ENCODE assay signal across 21 mouse cellular contexts in the genomic region with DNA sequence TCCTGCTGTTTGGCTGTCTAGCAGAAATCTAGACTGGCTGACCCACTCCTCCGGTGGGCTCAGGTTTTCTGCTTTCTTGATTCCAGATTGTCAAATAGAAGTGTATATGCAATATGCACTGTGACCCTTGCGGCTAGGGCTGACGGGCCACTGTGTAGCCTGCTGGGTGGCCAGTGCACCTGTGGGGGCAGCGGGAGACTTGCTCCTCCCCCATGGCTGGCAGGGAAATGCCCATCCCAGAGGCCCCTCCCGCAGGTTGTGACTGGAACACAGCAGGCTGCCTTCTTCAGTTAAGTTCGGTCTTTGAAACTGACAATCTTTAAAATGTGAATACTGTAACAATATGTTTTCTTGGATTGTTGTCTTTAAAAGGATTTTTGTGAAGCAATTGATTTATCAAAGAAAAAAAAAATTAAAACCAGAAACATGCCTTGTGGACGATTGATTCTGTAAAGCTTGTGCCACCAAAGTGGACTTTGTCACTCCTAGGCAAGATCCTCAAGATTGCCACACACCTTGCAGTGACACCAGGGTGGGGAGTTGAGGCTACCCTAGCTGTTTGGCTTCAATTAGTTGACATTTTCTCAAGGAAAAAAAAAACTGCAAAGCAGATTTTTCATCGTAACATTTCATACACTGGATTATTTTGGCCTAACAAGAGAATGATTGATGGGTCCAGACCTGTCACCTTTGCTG. TPM values are rescaled to one million over a fixed set of nuclear protein-coding genes. Genes with fewer than 3 reads are reported as not detected.
"Had no signal": no experiment of that assay in that cellular context is flagged by ENCODE, and none has a peak within 500 bp of the region (broad histone marks: within the 10 kb centered on the region; RNA-seq: fewer than 3 reads in every experiment).

No protein-coding gene starts in this region.

- ATAC-seq: liver, postnatal 0 days; lung, postnatal 0 days; midbrain, embryonic 15.5 days had no signal

- H3K4me2 ChIP-seq: liver, embryonic 13.5 days; lung, embryonic 14.5 days; midbrain, embryonic 12.5 days; midbrain, embryonic 15.5 days; neural tube, embryonic 12.5 days; neural tube, embryonic 15.5 days had no signal

- H3K9ac ChIP-seq: liver, embryonic 13.5 days; liver, postnatal 0 days; lung, embryonic 14.5 days; midbrain, embryonic 12.5 days; midbrain, embryonic 15.5 days; neural tube, embryonic 12.5 days; neural tube, embryonic 15.5 days had no signal

- H3K4me3 ChIP-seq: layer of hippocampus, adult 2 months; liver, embryonic 13.5 days; midbrain, embryonic 12.5 days; midbrain, embryonic 15.5 days; neural tube, embryonic 12.5 days; neural tube, embryonic 15.5 days had no signal

- DNase-seq: kidney, adult 11 months; layer of hippocampus, adult 9-11 months; liver, embryonic 13.5 days; liver, postnatal 0 days; lung, embryonic 14.5 days; right cerebral cortex, adult 18-20 months; right cerebral cortex, postnatal 14 days; right cerebral cortex, postnatal 4 days; thymus, adult 2 months; thymus, postnatal 14 days; thymus, postnatal 4 days had no signal

- H3K27ac ChIP-seq: kidney, postnatal 0 days; layer of hippocampus, adult 2 months; liver, embryonic 13.5 days; macrophage; midbrain, embryonic 12.5 days; midbrain, embryonic 15.5 days; neural tube, embryonic 12.5 days; neural tube, embryonic 15.5 days; stomach, postnatal 0 days had no signal

- H3K4me1 ChIP-seq: midbrain, embryonic 12.5 days; midbrain, embryonic 15.5 days; neural tube, embryonic 12.5 days; neural tube, embryonic 15.5 days had no signal

- H3K27me3 ChIP-seq: liver, embryonic 13.5 days; midbrain, embryonic 12.5 days; midbrain, embryonic 15.5 days; neural tube, embryonic 12.5 days; neural tube, embryonic 15.5 days had no signal

- H3K9me3 ChIP-seq: liver, embryonic 13.5 days; midbrain, embryonic 12.5 days; midbrain, embryonic 15.5 days; neural tube, embryonic 12.5 days; neural tube, embryonic 15.5 days had no signal

RNA-seq across cellular contexts. Expression of a gene that starts 29.6 kb away (rescaled TPM):
- total RNA-seq: megakaryocyte, adult 5-6 weeks had no signal
- polyA plus RNA-seq: macrophage had no signal
